Comparison of ENCODE assay signal across 15 mouse cellular contexts in the genomic region with DNA sequence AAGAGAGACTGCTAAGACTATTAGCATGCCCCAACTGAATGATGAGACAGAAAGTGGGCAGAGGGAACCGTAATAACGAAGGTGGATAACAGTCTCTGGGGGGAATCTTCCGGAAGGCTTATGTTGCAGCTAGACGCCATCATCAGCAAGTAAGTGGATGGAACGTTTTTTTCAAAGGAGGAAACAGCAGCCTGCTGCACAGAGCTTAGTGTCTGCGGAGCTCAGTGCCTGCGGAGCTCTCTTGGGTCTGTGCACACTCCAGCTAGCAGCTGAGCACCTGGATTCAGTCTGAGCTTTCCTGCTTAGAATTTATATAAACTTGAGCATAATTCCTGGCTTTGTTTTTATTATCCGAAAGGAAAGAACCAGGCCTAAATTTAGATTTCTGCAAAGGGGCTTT. TPM values are rescaled to one million over a fixed set of nuclear protein-coding genes. Genes with fewer than 3 reads are reported as not detected.
DNase-seq lines count a peak whose midpoint lies in the region; ATAC-seq and TF ChIP-seq lines count a peak whose summit lies in the region.
"Had no signal": no experiment of that assay in that cellular context is flagged by ENCODE, and none has a peak within 500 bp of the region (broad histone marks: within the 10 kb centered on the region; RNA-seq: fewer than 3 reads in every experiment).

No protein-coding gene starts in this region.

- WGBS in hindbrain, postnatal 0 days = 39% methylated on average over 8 of the region's 8 CpGs
- 62% methylated on average over 8 of the region's 8 CpGs for WGBS in hindbrain, embryonic 12.5 days
- 49% methylated on average over 8 of the region's 8 CpGs for WGBS in midbrain, embryonic 14.5 days
- WGBS in midbrain, embryonic 10.5 days = 72% methylated on average over 8 of the region's 8 CpGs
- WGBS in embryonic facial prominence, embryonic 13.5 days = 45% methylated on average over 8 of the region's 8 CpGs
- WGBS in thymus, adult 2 months = 83% methylated on average over 8 of the region's 8 CpGs

- no peaks in the 10 kb centered on the region for H3K36me3 ChIP-seq in hindbrain, postnatal 0 days (ENCODE audit: insufficient read depth, low read length)
- H3K36me3 ChIP-seq in hindbrain, embryonic 12.5 days = no peaks in the 10 kb centered on the region
- no peaks in the 10 kb centered on the region for H3K36me3 ChIP-seq in midbrain, embryonic 14.5 days (ENCODE audit: control insufficient read depth, insufficient read depth, low read length)
- no peaks in the 10 kb centered on the region for H3K36me3 ChIP-seq in midbrain, embryonic 10.5 days
- H3K36me3 ChIP-seq in embryonic facial prominence, embryonic 13.5 days = no peaks in the 10 kb centered on the region
- H3K36me3 ChIP-seq in thymus, adult 2 months (ENCODE audit: control insufficient read depth, insufficient read depth, low read length) = no peaks in the 10 kb centered on the region
- H3K36me3 ChIP-seq: hindbrain, embryonic 10.5 days; neural tube, embryonic 13.5 days had no signal

- no peak overlapping the region for H3K4me2 ChIP-seq in hindbrain, postnatal 0 days (ENCODE audit: low read depth, low read length)
- H3K4me2 ChIP-seq in hindbrain, embryonic 12.5 days (replicated peaks) = no peak overlapping the region
- H3K4me2 ChIP-seq in midbrain, embryonic 14.5 days (ENCODE audit: low read length) = no peak overlapping the region
- H3K4me2 ChIP-seq in embryonic facial prominence, embryonic 13.5 days = no peak overlapping the region
- H3K4me2 ChIP-seq: neural tube, embryonic 13.5 days had no signal

- H3K27me3 ChIP-seq in hindbrain, postnatal 0 days (ENCODE audit: insufficient read depth, low read length) = no peaks in the 10 kb centered on the region
- H3K27me3 ChIP-seq in hindbrain, embryonic 12.5 days = no peaks in the 10 kb centered on the region
- no peaks in the 10 kb centered on the region for H3K27me3 ChIP-seq in midbrain, embryonic 14.5 days (ENCODE audit: control insufficient read depth, insufficient read depth, low read length)
- H3K27me3 ChIP-seq in midbrain, embryonic 10.5 days (ENCODE audit: low read depth, poor library complexity, severe bottlenecking) = no peaks in the 10 kb centered on the region
- H3K27me3 ChIP-seq in embryonic facial prominence, embryonic 13.5 days = no peaks in the 10 kb centered on the region
- H3K27me3 ChIP-seq in thymus, adult 2 months (ENCODE audit: control insufficient read depth, insufficient read depth, low read length) = no peaks in the 10 kb centered on the region
- H3K27me3 ChIP-seq: neural tube, embryonic 13.5 days had no signal

- DNase-seq in hindbrain, postnatal 0 days (ENCODE audit: low spot score) = peak; percentile 19
- DNase-seq in midbrain, embryonic 14.5 days = peak; percentile 53
- DNase-seq in midbrain, embryonic 10.5 days (ENCODE audit: low spot score) = no peak
- DNase-seq in naive thymus-derived CD4-positive, alpha-beta T cell, adult 2 months (ENCODE audit: low read depth) = peak; percentile 12
- no peak for DNase-seq in thymus, adult 2 months
- no peak for DNase-seq in spleen, postnatal 4 days (ENCODE audit: low spot score in 2 of 2)
- DNase-seq: adrenal gland, postnatal 14 days; cerebellum, adult 9-11 months; right cerebral cortex, postnatal 25 days had no signal

- H3K27ac ChIP-seq in hindbrain, postnatal 0 days = no peak overlapping the region
- no peak overlapping the region for H3K27ac ChIP-seq in hindbrain, embryonic 12.5 days
- 0 out of 2 replicates have a peak overlapping the region, but pooled peaks have one; percentile 26 for H3K27ac ChIP-seq in midbrain, embryonic 14.5 days (replicated peaks; ENCODE audit: low read depth, low read length)
- no peak overlapping the region for H3K27ac ChIP-seq in midbrain, embryonic 10.5 days (replicated peaks)
- peak overlapping the region; percentile 33; the same call in 1 of the 2 replicates for H3K27ac ChIP-seq in embryonic facial prominence, embryonic 13.5 days
- no peak overlapping the region for H3K27ac ChIP-seq in thymus, adult 2 months (ENCODE audit: control insufficient read depth, insufficient read depth, low read length)
- H3K27ac ChIP-seq: hindbrain, embryonic 10.5 days; macrophage; neural tube, embryonic 13.5 days had no signal

- TF ChIP-seq POLR2A in thymus, adult 2 months (IDR thresholded peaks at IDR 0.05; ENCODE audit: control insufficient read depth, extremely low read depth, insufficient read depth, low read length, poor library complexity) = no peak

- TF ChIP-seq CTCF in hindbrain, postnatal 0 days (IDR thresholded peaks at IDR 0.05; ENCODE audit: low read depth) = no peak
- no peak for TF ChIP-seq CTCF in thymus, adult 2 months (IDR thresholded peaks at IDR 0.05; ENCODE audit: borderline replicate concordance, control insufficient read depth, extremely low read depth, insufficient read depth, low read length, poor library complexity)

- ATAC-seq in hindbrain, postnatal 0 days = no peak
- ATAC-seq in hindbrain, embryonic 12.5 days (ENCODE audit: low FRiP score) = no peak
- no peak for ATAC-seq in midbrain, embryonic 14.5 days (ENCODE audit: low FRiP score, low TSS enrichment)
- ATAC-seq in embryonic facial prominence, embryonic 13.5 days (ENCODE audit: insufficient number of reproducible peaks, insufficient read depth, low FRiP score, low TSS enrichment, low read depth) = no peak
- ATAC-seq: midbrain, embryonic 16.5 days had no signal

- no peak overlapping the region for H3K4me3 ChIP-seq in hindbrain, postnatal 0 days (ENCODE audit: low read length)
- no peak overlapping the region for H3K4me3 ChIP-seq in hindbrain, embryonic 12.5 days
- no peak overlapping the region for H3K4me3 ChIP-seq in midbrain, embryonic 14.5 days (replicated peaks; ENCODE audit: low read depth, low read length)
- H3K4me3 ChIP-seq in midbrain, embryonic 10.5 days = no peak overlapping the region
- H3K4me3 ChIP-seq in embryonic facial prominence, embryonic 13.5 days = no peak overlapping the region
- H3K4me3 ChIP-seq in thymus, adult 2 months (ENCODE audit: control insufficient read depth, insufficient read depth, low read length) = no peak overlapping the region
- H3K4me3 ChIP-seq: hindbrain, embryonic 10.5 days; neural tube, embryonic 13.5 days had no signal

- no peaks in the 10 kb centered on the region for H3K9me3 ChIP-seq in hindbrain, postnatal 0 days (ENCODE audit: low read length)
- H3K9me3 ChIP-seq in hindbrain, embryonic 12.5 days (replicated peaks) = no peaks in the 10 kb centered on the region
- no peaks in the 10 kb centered on the region for H3K9me3 ChIP-seq in midbrain, embryonic 14.5 days (ENCODE audit: control insufficient read depth, low read length)
- H3K9me3 ChIP-seq in midbrain, embryonic 10.5 days (replicated peaks) = no peaks in the 10 kb centered on the region
- H3K9me3 ChIP-seq in embryonic facial prominence, embryonic 13.5 days = no peaks in the 10 kb centered on the region
- H3K9me3 ChIP-seq: hindbrain, embryonic 10.5 days; neural tube, embryonic 13.5 days had no signal

- no peak overlapping the region for H3K9ac ChIP-seq in hindbrain, postnatal 0 days (replicated peaks; ENCODE audit: low read length)
- no peak overlapping the region for H3K9ac ChIP-seq in hindbrain, embryonic 12.5 days
- no peak overlapping the region for H3K9ac ChIP-seq in midbrain, embryonic 14.5 days (replicated peaks; ENCODE audit: low read length)
- no peak overlapping the region for H3K9ac ChIP-seq in embryonic facial prominence, embryonic 13.5 days
- H3K9ac ChIP-seq: neural tube, embryonic 13.5 days had no signal

- no peaks in the 10 kb centered on the region for H3K4me1 ChIP-seq in hindbrain, postnatal 0 days (ENCODE audit: insufficient read depth, low read length)
- H3K4me1 ChIP-seq in hindbrain, embryonic 12.5 days = no peaks in the 10 kb centered on the region
- H3K4me1 ChIP-seq in midbrain, embryonic 14.5 days (ENCODE audit: control insufficient read depth, insufficient read depth, low read length) = no peaks in the 10 kb centered on the region
- H3K4me1 ChIP-seq in midbrain, embryonic 10.5 days = no peaks in the 10 kb centered on the region
- 0 out of 2 replicates have a peak, but pooled peaks cover 6% of the 10 kb centered on the region for H3K4me1 ChIP-seq in embryonic facial prominence, embryonic 13.5 days
- 0 out of 2 replicates have a peak, but pooled peaks cover 4% of the 10 kb centered on the region for H3K4me1 ChIP-seq in thymus, adult 2 months (replicated peaks; ENCODE audit: control insufficient read depth, insufficient read depth, low read length)
- H3K4me1 ChIP-seq: hindbrain, embryonic 10.5 days; neural tube, embryonic 13.5 days had no signal

RNA-seq across cellular contexts. Expression of a gene that starts 47.8 kb away (rescaled TPM):
- total RNA-seq in hindbrain, postnatal 0 days (2014; rRNA removed) = 5.6 and 6.5 TPM in 2 replicates
- polyA plus RNA-seq in hindbrain, postnatal 0 days (2015; fragmentation: Nextera tagmentation; extraction: Ambion mirVana) = 3.6 and 3.7 TPM in 2 replicates
- 8.3 and 8.6 TPM in 2 replicates for polyA plus RNA-seq in hindbrain, embryonic 12.5 days (2016; fragmentation: Nextera tagmentation; extraction: Ambion mirVana)
- 4.2 and 5.5 TPM in 2 replicates for polyA plus RNA-seq in midbrain, embryonic 14.5 days (2014; fragmentation: Nextera tagmentation; extraction: Ambion mirVana)
- 6.7 and 7.3 TPM in 2 replicates for polyA plus RNA-seq in midbrain, embryonic 10.5 days (2016; fragmentation: Nextera tagmentation; extraction: Ambion mirVana)
- polyA plus RNA-seq in embryonic facial prominence, embryonic 13.5 days (2015; fragmentation: Nextera tagmentation; extraction: Ambion mirVana) = 13.9 and 15.1 TPM in 2 replicates
- 6.7 and 8.2 TPM in 2 replicates for polyA plus RNA-seq in thymus, adult 2 months (2012; rRNA removed)

Comparison
In these comparisons a context has a peak if more than half of its experiments do, and no peak if none do; other contexts are left out.
1. DNase-seq: peak in hindbrain, postnatal 0 days (single experiment), midbrain, embryonic 14.5 days (single experiment) and naive thymus-derived CD4-positive, alpha-beta T cell, adult 2 months (single experiment); none in midbrain, embryonic 10.5 days (single experiment), thymus, adult 2 months (single experiment) and spleen, postnatal 4 days (0 of 2).
2. H3K27ac ChIP-seq: peak in midbrain, embryonic 14.5 days (single experiment) and embryonic facial prominence, embryonic 13.5 days (single experiment); none in hindbrain, postnatal 0 days (single experiment), hindbrain, embryonic 12.5 days (single experiment), midbrain, embryonic 10.5 days (single experiment) and thymus, adult 2 months (single experiment).